Mouse (Mus musculus): ENCODE data around the gene Apmap.
"Not testable (repeated sequence)": the region's sequence is repeated elsewhere in the genome, so short reads cannot be mapped to it uniquely, and the experiment has no call there.

The Apmap gene

GRCm38 (mm10) chr2:150610097-150610496 lies 1.7 kb upstream of the Apmap start:
- DNase-seq, result no peak

- peak; percentile 81 for DNase-seq
Measured at GRCm38 (mm10) chr2:150608872-150609560, 649 bp upstream of the Apmap start.

- DNase-seq, result no peak
Measured at GRCm38 (mm10) chr2:150607086-150607485, 1.3 kb downstream of the Apmap start.

GRCm38 (mm10) chr2:150604802-150605201 lies 3.6 kb downstream of the Apmap start:
- no peak for DNase-seq

GRCm38 (mm10) chr2:150602166-150602565 lies 6.2 kb downstream of the Apmap start:
- no peak for DNase-seq

- no peak for DNase-seq
Measured at GRCm38 (mm10) chr2:150600263-150600662, 8.1 kb downstream of the Apmap start.

- no peak for DNase-seq
Measured at GRCm38 (mm10) chr2:150595411-150596190, 12.8 kb downstream of the Apmap start.

- DNase-seq, result no peak
Measured at GRCm38 (mm10) chr2:150589076-150589475, 19.3 kb downstream of the Apmap start.

GRCm38 (mm10) chr2:150579628-150580027 lies 28.7 kb downstream of the Apmap start:
- DNase-seq, result no peak

- no peak for DNase-seq
Measured at GRCm38 (mm10) chr2:150578603-150579002, 29.8 kb downstream of the Apmap start.

- DNase-seq, result no peak
Measured at GRCm38 (mm10) chr2:150576256-150576655, 32.1 kb downstream of the Apmap start.

- DNase-seq, result no peak
Measured at GRCm38 (mm10) chr2:150572463-150572862, 35.9 kb downstream of the Apmap start.

- DNase-seq, result no peak
Measured at GRCm38 (mm10) chr2:150570761-150571160, 37.6 kb downstream of the Apmap start.

- no peak for DNase-seq
Measured at GRCm38 (mm10) chr2:150569847-150570590, 38.3 kb downstream of the Apmap start, which contains the start of gene Cst7. Gene Cst7 (plus strand): TSS chr2:150570415.

- no peak for DNase-seq
Measured at GRCm38 (mm10) chr2:150567051-150567450, 41.3 kb downstream of the Apmap start.

- DNase-seq, result peak; percentile 12
Measured at GRCm38 (mm10) chr2:150558568-150558967, 49.8 kb downstream of the Apmap start.

- not testable (repeated sequence) for DNase-seq
Measured at GRCm38 (mm10) chr2:150549576-150549975, 58.8 kb downstream of the Apmap start.
